Comparison of ENCODE assay signal across 8 mouse cellular contexts in the genomic region with DNA sequence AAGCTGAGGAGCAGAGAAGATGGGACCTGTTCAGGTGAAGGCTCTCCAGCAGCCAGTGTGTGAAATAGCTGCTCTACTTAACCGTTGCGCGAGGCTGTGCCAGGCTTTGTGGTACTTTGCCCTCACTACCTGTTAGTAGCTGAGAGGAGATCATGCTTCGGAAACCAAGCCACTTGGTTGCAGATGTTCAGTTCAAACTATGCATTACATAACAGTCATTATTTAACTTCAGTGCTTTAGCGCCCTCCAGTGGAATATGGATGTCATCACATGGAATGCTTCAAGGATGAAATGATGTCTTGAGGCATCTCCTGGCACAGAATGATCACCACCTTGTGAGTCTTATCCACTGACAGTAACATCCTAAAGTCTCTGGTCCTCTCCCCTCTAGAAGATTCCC. TPM values are rescaled to one million over a fixed set of nuclear protein-coding genes. Genes with fewer than 3 reads are reported as not detected.
DNase-seq lines count a peak whose midpoint lies in the region; ATAC-seq and TF ChIP-seq lines count a peak whose summit lies in the region.

No protein-coding gene starts in this region.

- ATAC-seq in cerebellum, adult (ENCODE audit: insufficient number of reproducible peaks, low FRiP score, low TSS enrichment) = no peak
- peak; percentile 70 for ATAC-seq in granulocyte monocyte progenitor cell, adult 5-6 weeks (replicated peaks; ENCODE audit: poor library complexity, severe bottlenecking)

- no peak for TF ChIP-seq CTCF in thymus, adult 2 months (IDR thresholded peaks at IDR 0.05; ENCODE audit: borderline replicate concordance, control insufficient read depth, extremely low read depth, insufficient read depth, low read length, poor library complexity)

- intact Hi-C loops in heart, postnatal 25 days (cut with DNase I) = loop anchor here (5.0 kb wide), 1 partner anchor 348 kb away; no protein-coding TSS in a partner anchor

- H3K27me3 ChIP-seq in thymus, adult 2 months (ENCODE audit: control insufficient read depth, insufficient read depth, low read length) = no peaks in the 10 kb centered on the region

- H3K4me1 ChIP-seq in thymus, adult 2 months (replicated peaks; ENCODE audit: control insufficient read depth, insufficient read depth, low read length) = no peaks in the 10 kb centered on the region

- TF ChIP-seq POLR2A in thymus, adult 2 months (IDR thresholded peaks at IDR 0.05; ENCODE audit: control insufficient read depth, extremely low read depth, insufficient read depth, low read length, poor library complexity) = no peak

- H3K27ac ChIP-seq in thymus, adult 2 months (ENCODE audit: control insufficient read depth, insufficient read depth, low read length) = no peak overlapping the region

- DNase-seq in cerebellum, postnatal 10 days = peak; percentile 42 to 71
- DNase-seq in thymus, adult 2 months = peak; percentile 5
- DNase-seq in thymus, postnatal 25 days = no peak
- DNase-seq in left cerebral cortex, adult 8-10 months (ENCODE audit: low spot score in 2 of 2) = peak; percentile 10 to 23
- DNase-seq in right cerebral cortex, adult 2 months (ENCODE audit: low spot score in 2 of 2) = peak; percentile 44 to 63
- DNase-seq in heart, postnatal 25 days (ENCODE audit: low spot score) = no peak

- WGBS in thymus, adult 2 months = 4% methylated on average over 5 of the region's 5 CpGs

- no peaks in the 10 kb centered on the region for H3K36me3 ChIP-seq in thymus, adult 2 months (ENCODE audit: control insufficient read depth, insufficient read depth, low read length)

- no peak overlapping the region for H3K4me3 ChIP-seq in thymus, adult 2 months (ENCODE audit: control insufficient read depth, insufficient read depth, low read length)

RNA-seq across cellular contexts. Expression of a gene that starts 56.5 kb away (rescaled TPM):
- 90.6 and 92.3 TPM in 2 replicates for polyA plus RNA-seq in thymus, adult 2 months (2012; rRNA removed)
- total RNA-seq in granulocyte monocyte progenitor cell, adult 5-6 weeks (2014; fragmentation: Nextera tagmentation) = not detected in 2 replicates
- not detected in 2 replicates for total RNA-seq in granulocyte monocyte progenitor cell, adult 5-6 weeks (2017)
- total RNA-seq in left cerebral cortex, adult 8-10 months (2022) = not detected
- not detected for total RNA-seq in heart, postnatal 25 days (2021)

Comparison
In these comparisons a context has a peak if more than half of its experiments do, and no peak if none do; other contexts are left out.
1. DNase-seq: peak in cerebellum, postnatal 10 days (2 of 2), thymus, adult 2 months (single experiment), left cerebral cortex, adult 8-10 months (2 of 2) and right cerebral cortex, adult 2 months (2 of 2); none in thymus, postnatal 25 days (single experiment) and heart, postnatal 25 days (single experiment).